28 mouse cellular contexts compared by ENCODE assay signal in the genomic region with DNA sequence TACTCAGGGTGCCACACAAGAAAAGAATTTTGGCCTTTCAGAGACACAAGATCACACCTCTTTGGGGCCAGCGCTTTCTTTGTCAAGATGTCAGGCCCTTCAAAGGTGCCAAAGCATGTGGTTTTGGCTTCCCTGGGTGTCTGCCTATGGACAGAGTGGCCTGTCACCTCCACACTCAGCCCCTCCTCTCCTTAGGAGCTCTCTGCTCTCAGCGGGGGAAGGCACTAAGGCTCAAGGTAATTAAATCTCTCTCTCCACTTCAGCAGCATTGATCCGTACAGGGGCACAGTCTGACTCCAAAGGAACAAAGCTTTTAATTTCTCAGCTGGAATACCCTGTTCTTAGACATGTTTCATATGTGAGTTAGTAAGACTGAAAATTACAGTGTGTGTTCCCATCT.
DNase-seq lines count a peak whose midpoint lies in the region; ATAC-seq and TF ChIP-seq lines count a peak whose summit lies in the region.
"Had no signal": no experiment of that assay in that cellular context is flagged by ENCODE, and none has a peak within 500 bp of the region (broad histone marks: within the 10 kb centered on the region; RNA-seq: fewer than 3 reads in every experiment).

No protein-coding gene starts in this region.

- H3K27me3 ChIP-seq in hindbrain, embryonic 11.5 days (ENCODE audit: control insufficient read depth, insufficient read depth, low read length): no peaks in the 10 kb centered on the region
- H3K27me3 ChIP-seq in hindbrain, embryonic 16.5 days (replicated peaks; ENCODE audit: control insufficient read depth, insufficient read depth, low read length): no peaks in the 10 kb centered on the region
- no peaks in the 10 kb centered on the region for H3K27me3 ChIP-seq in kidney, postnatal 0 days (ENCODE audit: insufficient read depth, low read length)
- H3K27me3 ChIP-seq in midbrain, embryonic 13.5 days: no peaks in the 10 kb centered on the region
- H3K27me3 ChIP-seq: heart, embryonic 13.5 days; hindbrain, embryonic 12.5 days; limb, embryonic 13.5 days; lung, embryonic 15.5 days; midbrain, embryonic 12.5 days; neural tube, embryonic 12.5 days; stomach, embryonic 15.5 days had no signal

- DNase-seq in hindbrain, embryonic 11.5 days (ENCODE audit: low spot score): peak; percentile 11
- DNase-seq in kidney, postnatal 0 days (ENCODE audit: low spot score): peak; percentile 21
- no peak for DNase-seq in kidney, postnatal 10 days
- peak; percentile 65 for DNase-seq in brain, embryonic 14.5 days (ENCODE audit: low read depth)
- DNase-seq in spleen, postnatal 14 days (ENCODE audit: low spot score in 2 of 2): no peak
- DNase-seq: adrenal gland, postnatal 25 days; B cell, adult 2 months; cerebellum, adult 18-20 months; cerebellum, postnatal 10 days; forebrain, postnatal 0 days; heart, postnatal 10 days; kidney, adult 11 months; kidney, postnatal 25 days; right cerebral cortex, postnatal 14 days; thymus, adult 18-20 months; thymus, postnatal 25 days had no signal

- no peak for ATAC-seq in hindbrain, embryonic 11.5 days (ENCODE audit: low FRiP score)
- no peak for ATAC-seq in hindbrain, embryonic 16.5 days
- no peak for ATAC-seq in kidney, postnatal 0 days (replicated peaks; ENCODE audit: low FRiP score, low read depth)
- peak; percentile 71; the same call in 1 of the 2 replicates for ATAC-seq in midbrain, embryonic 13.5 days
- ATAC-seq: forebrain, postnatal 0 days had no signal

- 33% methylated on average over 3 of the region's 3 CpGs for WGBS in hindbrain, embryonic 11.5 days
- 36% methylated on average over 3 of the region's 3 CpGs for WGBS in hindbrain, embryonic 16.5 days
- WGBS in kidney, postnatal 0 days: 43% methylated on average over 3 of the region's 3 CpGs
- 20% methylated on average over 3 of the region's 3 CpGs for WGBS in midbrain, embryonic 13.5 days

- TF ChIP-seq CTCF in kidney, postnatal 0 days (IDR thresholded peaks at IDR 0.05; ENCODE audit: low read depth): no peak
- TF ChIP-seq CTCF in brain, embryonic 14.5 days (IDR thresholded peaks at IDR 0.05; ENCODE audit: borderline replicate concordance, extremely low read depth, insufficient read depth, insufficient read length): no peak

- no peak overlapping the region for H3K4me2 ChIP-seq in hindbrain, embryonic 11.5 days (replicated peaks; ENCODE audit: low read depth, low read length)
- no peak overlapping the region for H3K4me2 ChIP-seq in hindbrain, embryonic 16.5 days (ENCODE audit: low read length)
- H3K4me2 ChIP-seq in kidney, postnatal 0 days (ENCODE audit: low read length): no peak overlapping the region
- H3K4me2 ChIP-seq in midbrain, embryonic 13.5 days (replicated peaks): no peak overlapping the region
- H3K4me2 ChIP-seq: heart, embryonic 13.5 days; hindbrain, embryonic 12.5 days; limb, embryonic 13.5 days; liver, embryonic 11.5 days; lung, embryonic 15.5 days; midbrain, embryonic 12.5 days; neural tube, embryonic 12.5 days; stomach, embryonic 15.5 days had no signal

- no peak overlapping the region for H3K9ac ChIP-seq in hindbrain, embryonic 11.5 days (ENCODE audit: low read depth, low read length)
- no peak overlapping the region for H3K9ac ChIP-seq in hindbrain, embryonic 16.5 days (ENCODE audit: low read depth, low read length)
- H3K9ac ChIP-seq in kidney, postnatal 0 days (ENCODE audit: low read depth, low read length): no peak overlapping the region
- no peak overlapping the region for H3K9ac ChIP-seq in midbrain, embryonic 13.5 days (replicated peaks)
- H3K9ac ChIP-seq: forebrain, postnatal 0 days; heart, embryonic 13.5 days; hindbrain, embryonic 12.5 days; limb, embryonic 13.5 days; lung, embryonic 15.5 days; midbrain, embryonic 12.5 days; neural tube, embryonic 12.5 days; stomach, embryonic 15.5 days had no signal

- no peak overlapping the region for H3K27ac ChIP-seq in hindbrain, embryonic 11.5 days (ENCODE audit: low read depth, low read length)
- H3K27ac ChIP-seq in hindbrain, embryonic 16.5 days (ENCODE audit: low read depth, low read length): no peak overlapping the region
- no peak overlapping the region for H3K27ac ChIP-seq in kidney, postnatal 0 days
- H3K27ac ChIP-seq in midbrain, embryonic 13.5 days: peak overlapping the region; percentile 45
- H3K27ac ChIP-seq: heart, embryonic 13.5 days; hindbrain, embryonic 12.5 days; limb, embryonic 13.5 days; lung, embryonic 15.5 days; midbrain, embryonic 12.5 days; neural tube, embryonic 12.5 days; stomach, embryonic 15.5 days had no signal

- no peaks in the 10 kb centered on the region for H3K9me3 ChIP-seq in hindbrain, embryonic 11.5 days (ENCODE audit: control insufficient read depth, low read length)
- no peaks in the 10 kb centered on the region for H3K9me3 ChIP-seq in hindbrain, embryonic 16.5 days (ENCODE audit: control insufficient read depth, low read length)
- no peaks in the 10 kb centered on the region for H3K9me3 ChIP-seq in kidney, postnatal 0 days (replicated peaks; ENCODE audit: low read length)
- H3K9me3 ChIP-seq in midbrain, embryonic 13.5 days: no peaks in the 10 kb centered on the region
- H3K9me3 ChIP-seq: heart, embryonic 13.5 days; hindbrain, embryonic 12.5 days; limb, embryonic 13.5 days; midbrain, embryonic 12.5 days; neural tube, embryonic 12.5 days; stomach, embryonic 15.5 days had no signal

- no peak for TF ChIP-seq POLR2A in brain, embryonic 14.5 days (IDR thresholded peaks at IDR 0.05; ENCODE audit: borderline replicate concordance, extremely low read depth, insufficient read depth, insufficient read length, poor library complexity, severe bottlenecking)

- no peaks in the 10 kb centered on the region for H3K4me1 ChIP-seq in hindbrain, embryonic 11.5 days (replicated peaks; ENCODE audit: control insufficient read depth, insufficient read depth, low read length)
- H3K4me1 ChIP-seq in hindbrain, embryonic 16.5 days (ENCODE audit: control insufficient read depth, insufficient read depth, low read depth, low read length): no peaks in the 10 kb centered on the region; the same call in 1 of the 2 replicates
- H3K4me1 ChIP-seq in kidney, postnatal 0 days (replicated peaks; ENCODE audit: insufficient read depth, low read length): no peaks in the 10 kb centered on the region
- peaks cover 16% of the 10 kb centered on the region for H3K4me1 ChIP-seq in midbrain, embryonic 13.5 days (replicated peaks)
- H3K4me1 ChIP-seq: heart, embryonic 13.5 days; limb, embryonic 13.5 days; lung, embryonic 15.5 days; neural tube, embryonic 12.5 days; stomach, embryonic 15.5 days had no signal

- H3K36me3 ChIP-seq in hindbrain, embryonic 11.5 days (ENCODE audit: control insufficient read depth, insufficient read depth, low read length): no peaks in the 10 kb centered on the region
- no peaks in the 10 kb centered on the region for H3K36me3 ChIP-seq in hindbrain, embryonic 16.5 days (ENCODE audit: control insufficient read depth, insufficient read depth, low read length)
- no peaks in the 10 kb centered on the region for H3K36me3 ChIP-seq in kidney, postnatal 0 days (ENCODE audit: insufficient read depth, low read length)
- no peaks in the 10 kb centered on the region for H3K36me3 ChIP-seq in midbrain, embryonic 13.5 days
- H3K36me3 ChIP-seq: heart, embryonic 13.5 days; hindbrain, embryonic 12.5 days; limb, embryonic 13.5 days; lung, embryonic 15.5 days; midbrain, embryonic 12.5 days; neural tube, embryonic 12.5 days; stomach, embryonic 15.5 days had no signal

- no peak overlapping the region for H3K4me3 ChIP-seq in hindbrain, embryonic 11.5 days (ENCODE audit: low read depth, low read length)
- H3K4me3 ChIP-seq in hindbrain, embryonic 16.5 days (ENCODE audit: low read length): no peak overlapping the region
- H3K4me3 ChIP-seq in kidney, postnatal 0 days (replicated peaks; ENCODE audit: low read depth, low read length): no peak overlapping the region
- H3K4me3 ChIP-seq in midbrain, embryonic 13.5 days (replicated peaks): no peak overlapping the region
- H3K4me3 ChIP-seq: erythroblast, embryonic 14.5 days; heart, embryonic 13.5 days; hindbrain, embryonic 12.5 days; limb, embryonic 13.5 days; lung, embryonic 15.5 days; midbrain, embryonic 12.5 days; myocyte; neural tube, embryonic 12.5 days; stomach, embryonic 15.5 days had no signal

Comparison
In these comparisons a context has a peak if more than half of its experiments do, and no peak if none do; other contexts are left out.
1. DNase-seq: peak in hindbrain, embryonic 11.5 days (single experiment), kidney, postnatal 0 days (single experiment) and brain, embryonic 14.5 days (single experiment); none in kidney, postnatal 10 days (single experiment) and spleen, postnatal 14 days (0 of 2).